Mouse (Mus musculus): ENCODE measurements around the gene Slc35b4.

- TF ChIP-seq CTCF (IDR thresholded peaks at IDR 0.05; ENCODE audit: low read depth, low read length) (no peak), GATA1 (IDR thresholded peaks at IDR 0.05; ENCODE audit: borderline replicate concordance, low read length) (no peak), TAL1 (conservative IDR thresholded peaks at IDR 0.05; ENCODE audit: low read depth, low read length) (no peak), GATA2 (IDR thresholded peaks at IDR 0.05; ENCODE audit: borderline replicate concordance, low read depth, low read length) (no peak), POLR2AphosphoS5 (IDR thresholded peaks at IDR 0.05; ENCODE audit: insufficient replicate concordance, low read depth, low read length) (no peak)
Measured at GRCm38 (mm10) chr6:34163014-34163413, 13.9 kb downstream of the Slc35b4 start.

Measured in G1E (cell line).